Mouse (Mus musculus) layer of hippocampus, adult 11-12 months (tissue): ENCODE results near the gene Dnmt1.

Experiments used
- DNase-seq: peaks from one replicate; pipeline ENCODE4 v3.0.0; 2022; ENCODE audit warnings: low spot score

The Dnmt1 gene

GRCm38 (mm10) chr9:20976961-20977689 lies 17.4 kb upstream of the Dnmt1 start:
- no peak for DNase-seq

GRCm38 (mm10) chr9:20976216-20976960 lies 16.7 kb upstream of the Dnmt1 start, which contains the start of gene S1pr2:
S1pr2 (minus strand) TSS chr9:20976781.
- DNase-seq: peak; percentile 59

GRCm38 (mm10) chr9:20975431-20976215 lies 15.9 kb upstream of the Dnmt1 start:
- DNase-seq: no peak

- DNase-seq: no peak
Measured at GRCm38 (mm10) chr9:20973682-20974075, 14.0 kb upstream of the Dnmt1 start.

GRCm38 (mm10) chr9:20973001-20973681 lies 13.5 kb upstream of the Dnmt1 start:
- DNase-seq: no peak

GRCm38 (mm10) chr9:20972141-20972992 lies 12.7 kb upstream of the Dnmt1 start:
- peak; percentile 65 for DNase-seq

- no peak for DNase-seq
Measured at GRCm38 (mm10) chr9:20971751-20972140, 12.1 kb upstream of the Dnmt1 start.

GRCm38 (mm10) chr9:20966747-20967146 lies 7.1 kb upstream of the Dnmt1 start:
- DNase-seq: no peak

GRCm38 (mm10) chr9:20966008-20966407 lies 6.3 kb upstream of the Dnmt1 start:
- DNase-seq: no peak

- no peak for DNase-seq
Measured at GRCm38 (mm10) chr9:20965606-20966005, 5.9 kb upstream of the Dnmt1 start.

- DNase-seq: no peak
Measured at GRCm38 (mm10) chr9:20961557-20961956, 1.9 kb upstream of the Dnmt1 start.

GRCm38 (mm10) chr9:20956989-20957388 lies 2.7 kb downstream of the Dnmt1 start:
- no peak for DNase-seq

GRCm38 (mm10) chr9:20952520-20953227 lies 7.0 kb downstream of the Dnmt1 start:
- DNase-seq: peak; percentile 97

- no peak for DNase-seq
Measured at GRCm38 (mm10) chr9:20951966-20952519, 7.6 kb downstream of the Dnmt1 start.

GRCm38 (mm10) chr9:20951441-20951840 lies 8.2 kb downstream of the Dnmt1 start:
- no peak for DNase-seq

GRCm38 (mm10) chr9:20950419-20950818 lies 9.3 kb downstream of the Dnmt1 start:
- no peak for DNase-seq

GRCm38 (mm10) chr9:20946066-20946880 lies 13.4 kb downstream of the Dnmt1 start:
- no peak for DNase-seq

GRCm38 (mm10) chr9:20944697-20945370 lies 14.9 kb downstream of the Dnmt1 start:
- DNase-seq: no peak

GRCm38 (mm10) chr9:20943911-20944310 lies 15.8 kb downstream of the Dnmt1 start:
- no peak for DNase-seq
